Mouse (Mus musculus) myocyte (in vitro differentiated cells): ENCODE data around the gene Triobp. TPM values are rescaled to one million over a fixed set of nuclear protein-coding genes. Genes with fewer than 3 reads are reported as not detected.

Experiments
- H3K27me3 ChIP-seq: one replicate; pipeline ENCODE4 v1.6.1; 2011; ENCODE audit not compliant: control insufficient read depth, insufficient read depth, insufficient read length
- H3K36me3 ChIP-seq: one replicate; pipeline ENCODE4 v1.6.1; 2011; ENCODE audit not compliant: control insufficient read depth, insufficient read depth
- H3K4me2 ChIP-seq: one replicate; pipeline ENCODE4 v1.6.1; 2011; ENCODE audit warnings: low read depth, control low read depth
- H3K4me3 ChIP-seq: one replicate; pipeline ENCODE4 v1.5.1; 2011; ENCODE audit warnings: mild to moderate bottlenecking, control low read depth, moderate library complexity
- H3K79me2 ChIP-seq: one replicate; pipeline ENCODE4 v1.6.1; 2011; ENCODE audit not compliant: control insufficient read depth, insufficient read depth
- H3ac ChIP-seq: one replicate; pipeline ENCODE4 v1.6.1; 2011; ENCODE audit not compliant: control insufficient read depth, insufficient read length
- CEBPB ChIP-seq: IDR thresholded peaks from 2 replicates; pipeline ENCODE4 v1.6.1; 2011; ENCODE audit warnings: mild to moderate bottlenecking, moderate library complexity; ENCODE audit not compliant: poor library complexity, insufficient read depth, severe bottlenecking
- E2F4 ChIP-seq: IDR thresholded peaks from one replicate; pipeline ENCODE4 v1.6.1; 2011; ENCODE audit warnings: mild to moderate bottlenecking, control low read depth, moderate library complexity; ENCODE audit not compliant: insufficient read depth
- MAX ChIP-seq: IDR thresholded peaks from one replicate; pipeline ENCODE4 v1.6.1; 2011; ENCODE audit warnings: low read depth, mild to moderate bottlenecking, control low read depth
- MYOD1 ChIP-seq, 3 experiments: IDR thresholded peaks; one replicate each; pipeline ENCODE4 v1.6.1; 2011; ENCODE audit warnings: control low read depth in 2 of 3, low read depth in 2 of 3, mild to moderate bottlenecking in 2 of 3, moderate library complexity in 1 of 3; ENCODE audit not compliant: insufficient read length in 2 of 3, control insufficient read depth in 1 of 3
- MYOG ChIP-seq, 3 experiments: IDR thresholded peaks; one replicate each; pipeline ENCODE4 v1.6.1; 2011; ENCODE audit warnings: control low read depth in 2 of 3, low read depth in 2 of 3, mild to moderate bottlenecking in 2 of 3; ENCODE audit not compliant: insufficient read length in 2 of 3, control insufficient read depth in 1 of 3, insufficient read depth in 1 of 3
- POLR2A ChIP-seq: IDR thresholded peaks from one replicate; pipeline ENCODE4 v1.6.1; 2011; ENCODE audit warnings: low read depth, mild to moderate bottlenecking, control low read depth, moderate library complexity; ENCODE audit not compliant: insufficient read length
- POLR2AphosphoS2 ChIP-seq: IDR thresholded peaks from one replicate; pipeline ENCODE4 v1.6.1; 2011; ENCODE audit warnings: low read depth, control low read depth; ENCODE audit not compliant: insufficient read length
- REST ChIP-seq: IDR thresholded peaks from one replicate; pipeline ENCODE4 v1.6.1; 2011; ENCODE audit warnings: mild to moderate bottlenecking, control low read depth, moderate library complexity; ENCODE audit not compliant: insufficient read depth, insufficient read length
- SRF ChIP-seq: IDR thresholded peaks from one replicate; pipeline ENCODE4 v1.6.1; 2011; ENCODE audit warnings: low read depth; ENCODE audit not compliant: control insufficient read depth, insufficient read length
- TCF12 ChIP-seq: IDR thresholded peaks from one replicate; pipeline ENCODE4 v1.6.1; 2011; ENCODE audit warnings: mild to moderate bottlenecking, control low read depth; ENCODE audit not compliant: poor library complexity, insufficient read depth, severe bottlenecking
- TCF3 ChIP-seq: IDR thresholded peaks from one replicate; pipeline ENCODE4 v1.6.1; 2011; ENCODE audit warnings: low read depth, control low read depth; ENCODE audit not compliant: insufficient read length
- USF1 ChIP-seq: IDR thresholded peaks from one replicate; pipeline ENCODE4 v1.6.1; 2011; ENCODE audit warnings: low read depth, mild to moderate bottlenecking, control low read depth, moderate library complexity
- polyA plus RNA-seq: library from polyadenylated mRNA; unstranded; fragments of >200 nt; fragmentation: generic; extraction: Trizol; gene quantifications from one replicate; pipeline ENCODE4 v1.2.1, GENCODE M21; 2012; ENCODE audit warnings: missing spikeins

Triobp gene
- polyA plus RNA-seq, 1 experiment, result 19.9 TPM

- H3ac ChIP-seq, result no peak overlapping the region
- H3K36me3 ChIP-seq, result no peaks in the 10 kb centered on the region
- H3K4me2 ChIP-seq, result no peak overlapping the region
- no peaks in the 10 kb centered on the region for H3K79me2 ChIP-seq
- no peak overlapping the region for H3K4me3 ChIP-seq
- TF ChIP-seq TCF12, result no peak
- no peak for TF ChIP-seq SRF
- no peak for TF ChIP-seq POLR2AphosphoS2
- TF ChIP-seq POLR2A, result no peak
- no peak for TF ChIP-seq TCF3
- TF ChIP-seq MYOG (IDR thresholded peaks at IDR 0.05; ENCODE audit: control insufficient read depth in 1 of 3, insufficient read depth in 1 of 3, insufficient read length in 2 of 3, low read depth in 2 of 3), result no peak
- TF ChIP-seq MYOD1 (IDR thresholded peaks at IDR 0.05; ENCODE audit: control insufficient read depth in 1 of 3, insufficient read length in 2 of 3, low read depth in 2 of 3), result no peak
- TF ChIP-seq E2F4, result no peak
- no peak for TF ChIP-seq MAX
- no peak for TF ChIP-seq CEBPB
- no peaks in the 10 kb centered on the region for H3K27me3 ChIP-seq
These were observed 52.1 kb downstream of the Triobp start for GRCm38 (mm10) chr15:78999586-78999985.

GRCm38 (mm10) chr15:79000357-79000791 lies 52.9 kb downstream of the Triobp start:
- H3K79me2 ChIP-seq, result no peaks in the 10 kb centered on the region
- TF ChIP-seq POLR2AphosphoS2 (peak; percentile 11), MAX (no peak)
- H3K4me2 ChIP-seq, result no peak overlapping the region

DNA sequence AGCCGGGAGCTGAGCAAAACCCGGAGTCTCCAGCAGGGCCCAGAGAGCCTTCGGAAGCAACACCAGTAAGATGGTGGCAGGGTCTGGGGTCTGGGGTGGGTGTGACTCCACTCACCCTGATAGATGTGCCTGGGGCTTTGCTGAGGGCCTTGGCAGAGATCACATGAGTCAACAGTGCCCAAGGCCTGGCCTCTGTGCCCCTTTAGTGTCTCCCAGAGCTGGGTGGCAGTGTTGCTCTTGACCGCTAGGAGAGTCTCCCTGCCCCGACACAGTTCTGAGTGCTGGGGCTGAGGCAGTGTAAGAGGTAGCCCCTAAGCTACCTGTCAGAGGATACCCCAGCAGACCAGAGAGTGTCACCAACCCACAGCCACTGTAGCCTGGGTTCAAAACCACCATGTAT lies 54.0 kb downstream of the Triobp start:
- H3K27me3 ChIP-seq, result no peaks in the 10 kb centered on the region
- H3K36me3 ChIP-seq, result no peaks in the 10 kb centered on the region
- no peak overlapping the region for H3K4me3 ChIP-seq
- TF ChIP-seq CEBPB (no peak), TCF12 (no peak), MYOG (IDR thresholded peaks at IDR 0.05; ENCODE audit: control insufficient read depth in 1 of 3, insufficient read depth in 1 of 3, insufficient read length in 2 of 3, low read depth in 2 of 3) (no peak), USF1 (no peak), SRF (no peak), POLR2A (no peak), E2F4 (no peak), POLR2AphosphoS2 (no peak), TCF3 (no peak), MAX (no peak), REST (no peak)
- no peak overlapping the region for H3ac ChIP-seq
- no peak overlapping the region for H3K4me2 ChIP-seq
- no peaks in the 10 kb centered on the region for H3K79me2 ChIP-seq

More at GRCm38 (mm10) chr15:79000357-79000791, 52.9 kb downstream of the Triobp start:
- Histone ChIP-seq H3K27me3 (no peaks in the 10 kb centered on the region), H3K4me3 (no peak overlapping the region), H3ac (no peak overlapping the region), H3K36me3 (no peaks in the 10 kb centered on the region)

DNA sequence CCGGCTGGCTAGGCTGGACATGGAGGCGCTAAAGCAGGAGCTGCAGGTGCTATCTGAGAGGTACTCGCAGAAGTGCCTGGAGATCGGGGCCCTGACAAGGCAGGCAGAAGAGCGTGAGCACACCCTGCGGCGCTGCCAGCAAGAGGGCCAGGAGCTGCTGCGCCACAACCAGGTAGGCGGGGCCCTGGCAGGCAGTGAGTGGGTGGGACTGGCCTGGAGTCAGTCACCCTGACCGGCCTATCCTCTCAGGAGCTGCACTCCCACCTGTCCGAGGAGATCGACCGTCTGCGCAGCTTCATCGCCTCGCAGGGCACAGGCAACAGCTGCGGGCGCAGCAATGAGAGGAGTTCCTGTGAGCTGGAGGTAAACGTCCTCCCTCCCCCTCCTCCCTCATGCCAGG lies 54.5 kb downstream of the Triobp start:
- no peak overlapping the region for H3ac ChIP-seq
- H3K79me2 ChIP-seq, result no peaks in the 10 kb centered on the region
- H3K36me3 ChIP-seq, result no peaks in the 10 kb centered on the region
- H3K27me3 ChIP-seq, result no peaks in the 10 kb centered on the region
- H3K4me3 ChIP-seq, result no peak overlapping the region
- TF ChIP-seq CEBPB, result no peak
- no peak for TF ChIP-seq POLR2AphosphoS2
- TF ChIP-seq TCF3, result no peak
- TF ChIP-seq MYOD1 (IDR thresholded peaks at IDR 0.05; ENCODE audit: control insufficient read depth in 1 of 3, insufficient read length in 2 of 3, low read depth in 2 of 3), result no peak
- no peak for TF ChIP-seq MYOG (IDR thresholded peaks at IDR 0.05; ENCODE audit: control insufficient read depth in 1 of 3, insufficient read depth in 1 of 3, insufficient read length in 2 of 3, low read depth in 2 of 3)
- no peak for TF ChIP-seq SRF
- TF ChIP-seq REST, result no peak
- no peak for TF ChIP-seq POLR2A
- no peak for TF ChIP-seq MAX
- no peak for TF ChIP-seq TCF12
- TF ChIP-seq E2F4, result no peak
- TF ChIP-seq USF1, result no peak
- no peak overlapping the region for H3K4me2 ChIP-seq

- TF ChIP-seq MYOD1 (IDR thresholded peaks at IDR 0.05; ENCODE audit: control insufficient read depth in 1 of 3, insufficient read length in 2 of 3, low read depth in 2 of 3), result no peak
- no peak for TF ChIP-seq USF1
- no peak for TF ChIP-seq MYOG (IDR thresholded peaks at IDR 0.05; ENCODE audit: control insufficient read depth in 1 of 3, insufficient read depth in 1 of 3, insufficient read length in 2 of 3, low read depth in 2 of 3)
- no peak for TF ChIP-seq E2F4
- no peak for TF ChIP-seq REST
- TF ChIP-seq TCF3, result no peak
- TF ChIP-seq POLR2A, result no peak
- TF ChIP-seq MAX, result no peak
- H3ac ChIP-seq, result no peak overlapping the region
- no peaks in the 10 kb centered on the region for H3K27me3 ChIP-seq
- no peaks in the 10 kb centered on the region for H3K79me2 ChIP-seq
- no peaks in the 10 kb centered on the region for H3K36me3 ChIP-seq
- H3K4me2 ChIP-seq, result no peak overlapping the region
- no peak overlapping the region for H3K4me3 ChIP-seq
These were observed 55.6 kb downstream of the Triobp start for GRCm38 (mm10) chr15:79003079-79003478.
